Mouse (Mus musculus): Measurements from ENCODE around the gene Atg4c.

The Atg4c gene

DNA sequence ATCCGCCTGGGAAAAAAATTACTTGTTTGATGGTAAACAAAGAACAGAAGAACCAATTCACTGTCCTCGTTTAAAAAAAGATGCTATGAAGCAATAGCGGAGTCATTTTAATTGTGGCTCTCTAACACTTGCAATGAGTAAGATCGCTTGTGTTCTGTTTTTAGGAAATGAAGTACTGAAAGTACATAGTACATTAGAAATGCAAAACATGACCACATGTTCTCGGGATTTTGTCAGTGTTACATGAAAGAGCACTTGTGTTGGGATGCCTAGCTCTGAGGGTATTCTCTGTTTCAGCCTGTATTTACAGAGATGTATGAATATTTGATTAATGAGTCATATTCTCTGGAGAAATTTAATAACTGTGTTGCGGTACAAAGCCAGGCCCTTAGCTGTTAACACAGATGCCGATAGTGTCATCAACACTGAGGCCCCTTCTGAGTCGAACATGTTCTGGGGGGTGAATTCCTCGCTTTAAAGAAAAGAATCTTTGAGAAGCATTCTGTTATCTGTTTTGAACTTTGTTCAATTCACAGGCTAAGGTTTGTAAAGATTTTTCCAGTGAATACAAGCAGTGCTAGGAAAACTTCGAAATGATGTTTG, 73.2 kb downstream of the Atg4c start:
- DNase-seq, result no peak

DNA sequence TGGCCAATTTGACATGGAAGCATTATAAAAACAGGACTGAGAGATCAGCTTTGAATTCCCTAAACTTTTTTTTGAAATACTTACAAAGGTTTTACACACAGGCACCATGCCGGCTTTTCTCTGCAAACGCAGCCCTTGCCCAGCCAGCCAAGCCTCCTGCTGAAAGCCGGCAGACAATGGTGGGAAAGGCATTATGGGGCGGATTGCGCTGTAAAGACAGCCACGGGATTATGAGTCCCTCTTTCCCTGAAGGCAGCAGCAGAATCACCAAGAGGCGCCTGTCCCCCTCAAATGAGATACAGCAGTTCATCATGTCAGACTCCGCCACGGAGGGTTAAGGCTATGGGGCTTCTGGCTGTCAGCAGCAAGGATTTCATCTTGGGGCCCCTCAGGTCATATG, 79.1 kb downstream of the Atg4c start:
- no peak for DNase-seq

DNA sequence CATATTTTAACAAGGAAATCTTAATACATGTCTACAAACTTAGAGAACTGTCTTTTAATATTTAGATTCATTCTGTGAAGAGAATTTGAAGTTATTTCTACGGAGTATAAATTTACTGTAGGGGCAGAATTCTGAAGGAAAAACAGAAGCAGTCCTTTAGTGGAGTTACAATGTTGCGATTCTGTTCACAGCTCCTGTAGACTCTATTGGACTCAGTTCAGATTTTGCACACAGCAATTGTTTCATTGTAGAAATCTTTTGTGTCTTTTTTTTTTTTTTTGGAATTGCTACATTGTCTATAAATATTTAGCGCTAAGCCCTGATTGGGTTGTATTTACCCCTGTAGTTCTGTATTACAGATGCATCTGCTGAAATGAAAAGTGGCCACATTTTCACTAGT, 79.7 kb downstream of the Atg4c start:
- no peak for DNase-seq

DNA sequence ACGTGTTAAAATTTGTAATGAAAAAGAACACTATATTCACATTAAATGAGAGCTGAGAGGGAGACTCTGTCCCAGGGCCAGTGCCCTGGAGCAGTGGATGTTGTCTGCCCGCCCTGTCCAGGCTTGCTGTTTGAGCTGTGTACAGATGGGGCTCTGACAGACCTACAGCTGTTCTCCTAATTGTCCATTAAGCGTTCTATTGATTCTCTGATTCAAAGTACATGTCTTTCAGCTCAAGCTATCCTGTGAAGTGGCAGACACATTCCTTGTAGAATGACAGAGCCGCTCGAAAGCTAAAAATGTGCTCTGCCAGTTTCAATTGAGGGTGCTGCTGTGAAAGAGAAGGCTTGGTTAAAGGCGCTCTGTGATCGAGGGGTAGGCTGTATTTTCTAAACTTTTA, 80.2 kb downstream of the Atg4c start:
- DNase-seq, result no peak

DNA sequence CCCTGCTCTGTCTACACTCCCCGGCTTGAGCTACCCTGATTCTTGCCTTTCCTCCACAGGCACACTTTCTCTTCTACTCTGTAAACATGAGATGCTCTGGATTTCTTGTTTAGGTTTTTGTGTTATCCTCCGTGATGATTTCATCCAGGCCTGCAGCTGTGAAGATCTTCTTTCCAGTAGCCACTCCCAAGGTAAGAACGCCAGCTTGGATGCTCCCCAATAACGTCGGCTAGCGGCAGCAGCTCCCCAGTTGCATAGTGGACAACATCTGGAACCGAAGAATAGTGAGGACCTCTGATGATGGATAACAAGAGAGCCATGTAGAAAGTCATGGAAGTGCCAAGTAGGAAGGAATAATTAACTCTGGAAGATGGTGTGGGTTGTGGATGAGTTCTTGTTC, 85.1 kb downstream of the Atg4c start:
- no peak for DNase-seq

DNA sequence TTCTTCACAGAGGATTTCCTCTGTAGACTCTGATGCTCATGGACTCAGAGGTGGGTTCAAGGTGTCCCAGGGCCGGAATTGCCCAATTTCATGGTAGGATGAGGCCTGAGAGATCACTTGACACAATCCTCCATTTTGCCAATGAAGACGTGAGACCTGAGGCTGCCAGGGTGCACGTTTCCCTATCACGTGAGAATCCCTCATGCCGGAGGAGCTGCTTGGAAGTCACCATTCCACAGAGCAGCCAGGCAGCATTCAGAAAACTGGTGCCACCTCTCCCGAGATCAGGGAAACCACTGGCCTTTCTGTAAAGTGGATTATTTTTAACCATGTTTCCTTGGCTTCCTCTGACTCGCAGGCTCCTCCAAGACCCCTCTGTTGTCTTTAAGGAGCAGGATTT, 88.0 kb downstream of the Atg4c start:
- DNase-seq, result no peak

DNA sequence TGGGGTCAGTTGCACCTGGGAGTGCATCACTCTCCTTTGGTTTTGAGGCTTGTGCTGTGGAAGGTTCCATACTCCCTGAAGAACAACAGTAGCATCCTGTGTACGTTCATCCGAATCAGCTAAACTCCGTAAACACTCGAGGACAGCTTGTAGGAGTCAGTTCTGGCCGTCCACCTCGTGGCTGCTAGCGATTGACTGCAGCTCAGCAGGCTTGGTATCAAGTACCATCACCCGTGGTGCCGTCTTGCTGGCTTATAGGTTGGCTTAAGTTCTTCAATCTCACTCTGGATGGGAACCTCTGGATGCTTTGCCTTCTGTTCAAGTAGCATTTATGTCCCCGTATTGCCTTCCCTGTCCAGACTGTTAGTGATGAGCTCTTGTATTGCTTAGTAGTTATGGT, 95.6 kb downstream of the Atg4c start:
- DNase-seq, result no peak

DNA sequence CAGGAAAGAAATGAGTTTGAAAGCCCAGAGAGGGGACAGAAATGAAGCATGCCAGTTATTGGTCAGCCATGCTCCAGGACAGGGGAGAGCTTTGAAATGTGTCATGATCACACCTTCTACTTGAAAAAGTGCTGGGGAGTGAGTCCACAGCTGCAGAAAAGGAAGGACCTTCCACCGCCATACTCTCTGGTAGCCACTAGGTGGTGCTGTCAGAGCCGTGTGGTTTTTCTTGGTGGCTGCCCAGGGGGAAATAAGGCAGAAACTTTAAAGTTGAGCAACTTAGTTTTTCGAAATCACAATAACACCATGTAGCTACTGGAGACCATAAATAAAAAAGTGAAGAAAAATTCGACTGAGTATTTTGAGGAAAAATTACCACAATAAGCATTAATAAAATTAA, 104.9 kb downstream of the Atg4c start:
- DNase-seq, result peak in 1 of 2 experiments; percentile 21

DNA sequence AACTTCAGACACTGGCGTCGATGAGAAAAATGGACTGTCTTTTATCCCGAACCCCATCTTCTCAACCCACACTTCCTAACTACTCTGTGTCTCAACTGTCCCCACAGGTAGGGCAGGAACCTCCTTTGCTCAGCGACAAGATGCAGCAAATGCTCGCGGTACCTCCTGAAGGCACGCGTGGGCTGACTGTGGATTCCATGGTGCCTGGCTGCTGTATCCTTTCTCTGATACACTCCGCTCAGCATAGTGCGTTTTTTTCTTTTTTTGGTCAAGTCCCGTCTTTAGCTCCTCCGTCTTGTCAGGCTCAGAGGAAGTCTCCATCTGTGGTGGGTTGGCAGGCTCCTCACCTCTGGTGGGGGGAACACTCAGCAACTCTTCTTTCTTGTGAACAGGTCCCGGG, 111.1 kb downstream of the Atg4c start:
- no peak for DNase-seq

Measured in kidney, adult 8-10 months (tissue).